Mouse (Mus musculus) lung, postnatal 14 days (tissue): ENCODE measurements at regions not wholly inside any gene's neighbourhood (a gene's known extent, or its start where the extent isn't known, plus 50 kb on each side); places are given as distances from the start of the nearest gene placed in this dataset.

Experiments used
- DNase-seq: peaks from one replicate; pipeline ENCODE4 v3.0.0; 2021

DNA sequence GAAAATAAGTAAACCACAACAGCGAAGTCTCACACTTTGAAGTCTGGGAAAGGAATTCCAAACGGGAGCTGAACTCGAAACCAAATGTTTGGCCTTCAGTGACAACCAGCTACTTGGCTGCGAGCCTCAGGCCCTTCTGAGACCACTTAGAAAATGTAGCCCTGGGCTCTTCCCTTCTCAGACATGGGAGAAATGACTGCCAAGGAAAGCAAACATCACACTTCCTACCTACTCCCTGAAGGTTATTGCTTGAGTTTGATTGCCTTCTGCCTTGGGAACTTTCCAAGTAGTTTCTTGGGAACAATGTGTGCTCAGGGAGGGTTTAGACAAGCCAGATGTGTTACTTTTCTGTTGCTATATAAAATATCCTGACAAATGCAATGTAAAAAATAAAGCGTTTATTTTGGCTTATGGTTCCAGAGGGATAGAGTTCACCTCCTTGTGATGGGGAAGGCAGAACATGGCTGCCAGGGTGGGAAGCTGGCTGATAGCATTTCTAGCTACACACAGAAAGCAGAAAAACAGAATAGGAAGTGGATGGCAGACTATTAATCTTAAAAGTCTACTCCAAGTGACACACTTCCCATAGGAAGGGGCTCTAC lies 194.8 kb upstream of the Rack1 start:
- DNase-seq = peak; percentile 63

GRCm38 (mm10) chr11:48601096-48601495 lies 199.0 kb upstream of the Rack1 start:
- DNase-seq = no peak

DNA sequence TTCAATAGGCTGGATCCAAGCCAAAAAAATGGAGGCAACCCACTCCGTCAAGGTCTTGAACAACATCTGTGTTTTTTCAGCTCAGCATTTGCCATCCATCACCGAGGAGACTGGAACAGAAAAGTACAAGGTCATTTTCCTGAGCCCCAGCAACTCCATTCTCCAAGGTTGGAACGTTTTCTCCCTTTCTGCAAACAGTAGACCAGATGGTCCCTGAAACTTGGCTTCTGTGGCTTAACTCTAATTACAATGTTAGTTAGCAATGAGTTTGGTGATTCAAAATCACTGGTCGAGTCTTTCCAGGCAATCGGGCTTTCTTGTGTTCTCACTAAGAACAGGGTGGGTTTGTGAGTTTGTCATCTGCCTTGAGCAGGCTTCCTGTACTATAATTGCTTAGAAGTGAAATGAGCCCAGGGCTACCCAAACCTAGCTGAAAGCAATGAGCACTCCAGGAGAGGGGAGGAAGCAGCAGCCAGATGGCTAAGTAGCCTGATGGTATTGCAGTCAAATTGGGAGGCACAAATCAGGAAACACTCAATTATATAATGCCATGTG lies 200.5 kb upstream of the Rack1 start:
- no peak for DNase-seq

DNA sequence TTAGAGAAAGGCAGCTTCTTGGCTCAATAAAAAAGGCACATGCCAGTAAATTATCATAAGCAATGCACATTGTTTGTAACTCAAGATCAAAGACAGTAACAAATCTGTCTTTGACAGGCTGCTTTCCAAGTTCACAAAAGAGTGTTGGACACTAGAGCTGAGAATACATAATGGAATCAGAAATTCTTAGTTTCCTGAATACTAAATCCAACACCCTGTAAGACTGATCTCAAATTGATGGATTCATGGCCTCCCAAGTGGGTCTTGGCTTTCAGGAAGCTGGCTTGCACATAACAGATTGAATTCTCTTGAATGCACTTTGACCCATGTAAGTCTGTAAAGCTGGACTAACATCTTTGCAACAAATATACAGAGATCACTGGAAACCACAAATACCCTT lies 201.1 kb upstream of the Rack1 start:
- DNase-seq = no peak

GRCm38 (mm10) chr11:48594429-48594828 lies 205.7 kb upstream of the Rack1 start:
- no peak for DNase-seq

DNA sequence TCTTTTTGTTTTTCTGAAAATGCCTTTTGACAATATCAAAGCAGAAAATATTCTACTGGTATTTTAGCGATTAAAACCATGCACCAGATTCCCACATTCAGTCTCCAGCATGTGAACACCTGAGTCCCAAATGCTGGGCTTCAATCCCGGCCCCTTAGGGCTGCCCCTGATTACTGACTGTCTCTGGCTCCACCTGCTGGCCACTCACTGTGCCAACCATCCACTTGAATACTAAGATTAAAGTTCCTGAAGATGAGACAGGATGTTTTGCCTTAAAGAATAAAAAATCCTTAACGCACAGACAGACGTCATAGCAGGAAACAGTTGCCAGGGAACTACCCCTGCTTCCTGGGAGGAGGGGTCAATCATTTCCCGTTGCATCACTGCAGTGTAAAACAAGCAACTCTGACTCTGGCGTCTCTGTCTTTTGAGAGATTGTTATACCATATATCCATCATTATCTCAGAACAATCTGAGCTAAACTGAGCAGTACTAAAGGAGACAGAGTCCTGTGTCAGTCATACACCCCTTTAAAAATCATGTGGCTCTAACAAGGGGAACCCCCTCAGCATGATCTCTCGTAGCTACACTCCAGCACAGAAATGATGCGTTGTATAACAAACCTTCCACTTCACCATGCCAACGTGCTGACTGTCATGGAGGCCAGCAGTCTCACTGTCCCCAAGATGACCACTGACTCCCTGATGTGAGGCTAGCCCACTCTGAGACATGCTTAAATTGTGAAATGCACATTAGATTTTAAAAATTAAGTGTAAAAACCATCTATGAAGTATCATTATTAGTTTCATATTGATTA lies 211.1 kb upstream of the Rack1 start:
- DNase-seq = peak; percentile 82

DNA sequence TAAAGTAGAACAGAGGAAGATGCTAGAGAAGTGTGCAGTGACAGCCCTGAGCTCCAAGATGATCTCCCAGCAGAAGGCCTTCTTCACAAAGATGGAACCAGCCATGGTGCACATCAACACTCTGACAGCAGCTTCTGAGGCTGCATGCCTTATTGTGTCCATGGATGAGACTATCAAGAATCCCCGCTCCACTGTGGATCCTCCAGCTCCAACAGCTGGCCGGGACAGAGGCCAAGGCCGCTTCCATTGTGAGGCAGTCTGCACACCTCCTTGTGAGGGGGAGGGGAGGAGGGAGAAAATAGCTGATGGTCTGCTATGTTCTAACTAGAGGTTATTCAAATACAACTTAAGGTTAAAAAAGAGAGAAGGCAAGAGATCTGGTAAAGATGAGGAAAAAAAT lies 231.4 kb upstream of the Rack1 start:
- peak; percentile 24 for DNase-seq

DNA sequence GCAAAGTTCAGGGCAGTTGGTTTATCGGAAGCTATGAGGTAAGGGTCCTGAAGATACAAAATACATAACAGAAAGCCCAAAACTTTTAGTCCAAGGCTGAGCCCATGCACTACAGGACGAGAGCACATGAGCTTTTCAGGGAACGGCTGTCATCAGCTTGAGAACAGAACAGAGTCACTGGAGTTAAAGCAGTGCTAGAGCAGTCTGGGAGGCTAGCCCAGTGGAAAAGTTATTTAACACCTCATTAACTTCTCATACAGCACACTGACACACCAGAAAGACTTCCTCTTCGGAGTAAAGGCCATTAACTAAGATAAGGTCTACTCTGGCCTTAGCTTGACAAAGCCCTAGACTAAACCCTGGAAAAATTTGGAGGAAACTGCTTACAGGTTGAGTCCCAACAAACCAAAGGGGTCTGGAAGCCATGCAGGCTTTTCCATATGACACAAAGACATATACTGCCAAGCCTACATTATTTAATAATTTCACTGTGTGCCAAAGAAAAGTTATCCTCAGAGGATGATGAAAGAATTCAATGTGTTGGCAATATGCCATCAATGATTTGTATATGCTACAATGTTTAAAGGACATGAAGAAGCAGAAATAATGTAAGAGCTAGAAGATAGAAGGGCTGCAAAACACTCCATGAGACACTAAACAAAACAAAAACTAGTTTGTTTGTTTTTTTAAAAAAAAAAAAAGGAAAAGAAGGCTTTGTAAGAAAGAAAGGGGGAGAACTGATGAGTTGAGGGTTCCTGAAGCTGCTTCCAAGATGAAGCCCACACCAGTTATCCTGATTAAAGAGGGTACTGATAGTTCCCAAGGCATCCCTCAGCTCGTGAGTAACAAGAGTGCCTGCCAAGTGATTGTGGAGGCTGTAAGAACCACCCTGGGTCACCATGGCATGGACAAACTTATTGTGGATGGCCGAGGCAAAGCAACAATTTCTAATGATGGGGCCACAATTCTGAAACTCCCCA lies 232.3 kb upstream of the Rack1 start:
- DNase-seq = peak; percentile 26

DNA sequence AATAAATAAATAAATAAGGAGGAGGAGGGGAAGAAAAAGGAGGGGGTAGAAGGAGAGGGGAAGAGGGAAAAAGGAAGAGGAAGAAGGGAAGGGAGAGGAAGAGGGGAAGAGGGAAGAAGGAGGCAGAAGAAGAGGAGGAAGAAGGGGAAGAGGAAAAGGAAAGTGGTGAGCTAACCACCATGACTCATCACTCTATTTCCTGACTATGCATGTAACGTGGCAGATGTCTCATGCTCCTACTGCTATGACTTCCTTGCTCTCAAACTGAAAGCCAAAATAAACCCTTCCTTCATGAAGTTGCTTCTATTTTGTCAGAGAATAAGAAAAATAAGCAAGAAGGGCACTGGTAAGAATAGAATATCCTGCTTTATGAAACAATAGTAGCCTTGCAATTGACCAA lies 242.1 kb upstream of the Rack1 start:
- DNase-seq = no peak

DNA sequence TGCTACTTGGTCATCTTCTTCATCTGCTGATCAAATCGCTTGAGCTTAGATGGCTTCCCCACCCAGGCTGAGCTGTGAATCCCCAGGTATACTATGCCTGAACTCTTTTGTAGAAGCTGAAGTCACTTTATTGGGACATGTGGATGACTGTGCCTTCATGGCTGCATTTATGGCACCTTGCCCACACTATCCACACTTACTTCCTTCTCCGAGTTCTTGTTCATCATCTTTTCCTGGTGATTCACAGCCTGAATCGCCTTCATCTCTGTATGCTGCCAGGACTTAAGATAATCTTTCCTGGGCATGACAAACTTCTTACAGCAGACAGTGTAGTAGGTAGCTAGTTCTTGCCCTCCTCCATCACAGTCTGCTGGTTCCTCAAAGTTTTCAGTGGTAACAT lies 248.1 kb upstream of the Rack1 start:
- no peak for DNase-seq

DNA sequence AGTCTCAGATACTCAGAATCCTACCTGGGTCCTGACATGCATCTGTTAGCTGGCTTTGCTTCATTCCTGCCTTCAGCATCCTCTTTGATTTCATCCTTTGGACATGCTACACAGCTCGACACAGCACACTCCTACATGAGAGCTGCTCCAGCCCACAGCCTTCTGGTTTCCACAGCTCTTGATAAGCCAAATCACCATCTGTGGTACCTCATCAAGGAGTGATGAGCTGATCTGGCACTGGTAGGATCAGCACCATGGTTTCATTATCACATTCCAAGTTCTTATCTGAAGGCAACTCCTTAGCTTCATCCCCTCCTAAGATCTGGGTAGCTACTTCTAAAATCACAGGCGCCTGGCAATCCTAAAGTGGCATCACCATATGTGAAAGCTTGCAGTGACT lies 248.9 kb upstream of the Rack1 start:
- DNase-seq = no peak

DNA sequence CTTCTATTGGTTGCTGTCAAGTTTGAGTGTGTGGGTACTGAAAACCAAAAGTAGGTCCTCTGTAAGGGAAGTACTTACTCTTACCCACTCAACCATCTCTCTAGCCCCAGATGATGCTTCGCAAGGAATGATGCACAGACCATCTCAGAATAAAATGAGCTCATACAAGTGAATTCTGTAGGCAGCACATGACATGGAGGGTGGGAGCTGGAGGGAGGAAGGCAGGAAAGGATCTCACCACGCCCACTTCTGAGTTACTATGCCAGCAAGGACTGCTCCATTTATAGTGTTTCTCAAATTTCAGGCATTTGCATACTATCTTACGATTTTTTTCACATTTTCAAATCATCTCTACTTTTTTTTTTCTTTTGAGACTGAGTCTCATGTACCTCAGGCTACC lies 273.8 kb upstream of the Rack1 start:
- DNase-seq = no peak

DNA sequence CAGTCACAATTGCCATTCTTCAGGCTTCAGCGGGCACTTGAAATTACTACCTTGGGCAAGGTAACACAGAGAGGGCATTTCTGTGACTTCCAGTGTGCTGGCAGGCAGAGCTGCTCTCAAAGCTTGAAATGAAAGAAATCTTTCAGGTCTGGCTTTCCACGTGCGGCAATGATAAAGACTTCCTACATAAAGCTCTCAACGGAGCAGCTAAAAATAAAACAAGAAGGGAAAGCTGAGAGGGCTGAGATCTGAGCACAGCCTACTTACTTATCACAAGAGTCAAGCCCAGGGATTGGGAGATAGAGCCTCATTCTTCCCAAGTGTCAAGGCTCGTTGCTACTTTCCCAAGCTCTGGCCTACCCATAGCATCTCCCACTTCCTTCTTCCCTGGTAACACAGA lies 274.6 kb upstream of the Rack1 start:
- no peak for DNase-seq

DNA sequence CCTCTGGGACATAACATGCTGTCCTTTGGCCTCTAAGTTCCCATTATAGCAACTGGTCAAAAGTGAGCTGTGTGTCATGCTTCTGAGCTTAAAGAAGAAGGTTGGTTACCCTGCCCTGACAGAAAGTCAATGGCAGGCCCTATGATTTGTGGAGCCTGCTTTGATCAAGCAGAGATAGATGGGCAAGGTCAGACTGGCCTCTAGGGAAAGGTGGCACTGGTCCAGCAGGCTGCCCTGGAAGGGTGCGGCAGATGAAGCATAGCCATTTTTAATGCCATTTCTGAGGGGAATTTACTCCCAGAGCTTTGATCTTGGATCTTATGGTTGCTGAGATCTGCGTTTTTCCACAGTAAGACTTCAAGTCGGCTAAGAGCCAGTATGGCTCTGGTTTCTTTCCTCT lies 293.2 kb upstream of the Rack1 start:
- DNase-seq = no peak

DNA sequence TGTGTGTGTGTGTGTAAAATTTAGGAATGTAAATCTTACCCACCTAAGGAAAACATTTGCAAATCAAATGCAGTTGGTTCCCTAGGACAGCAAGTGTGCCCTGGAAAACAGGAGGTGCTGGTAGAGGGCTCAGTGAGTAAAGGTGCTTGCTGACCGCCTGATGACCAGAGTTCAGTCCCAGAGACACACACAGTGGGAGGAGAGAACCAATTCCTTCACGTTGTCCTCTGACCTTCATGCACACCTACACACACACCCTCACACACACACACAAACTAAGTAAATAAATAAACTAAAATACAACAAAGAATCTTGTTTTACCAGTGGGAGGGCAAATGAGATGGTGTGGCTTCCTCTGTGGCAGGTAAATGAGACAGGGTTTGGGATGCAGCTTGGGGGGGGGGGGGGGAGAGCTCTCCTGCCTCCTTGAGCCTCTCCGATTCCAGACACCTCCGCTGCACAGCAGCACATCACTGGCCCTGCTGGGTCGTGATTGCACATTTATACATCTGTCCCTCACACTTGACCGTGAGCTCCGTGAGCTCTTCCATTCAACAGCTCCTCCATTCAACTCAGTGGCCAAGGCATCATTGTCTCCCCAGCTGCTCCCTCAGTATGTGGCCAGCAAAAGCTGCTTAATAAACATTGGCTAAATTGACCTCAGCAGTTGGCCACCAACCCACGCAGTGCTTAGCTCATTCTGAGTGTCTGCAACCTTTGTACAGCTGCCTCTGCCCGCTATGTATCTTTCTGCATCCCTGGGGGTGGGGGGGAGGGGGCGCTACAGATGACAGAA lies 297.9 kb upstream of the Rack1 start:
- DNase-seq = no peak

- no peak for DNase-seq
Measured at GRCm38 (mm10) chr11:48499057-48499456, 301.1 kb upstream of the Rack1 start.

GRCm38 (mm10) chr11:48488308-48488707 lies 311.8 kb upstream of the Rack1 start:
- DNase-seq = no peak

- DNase-seq = no peak
Measured at GRCm38 (mm10) chr11:48464036-48464435, 336.1 kb upstream of the Rack1 start.

DNA sequence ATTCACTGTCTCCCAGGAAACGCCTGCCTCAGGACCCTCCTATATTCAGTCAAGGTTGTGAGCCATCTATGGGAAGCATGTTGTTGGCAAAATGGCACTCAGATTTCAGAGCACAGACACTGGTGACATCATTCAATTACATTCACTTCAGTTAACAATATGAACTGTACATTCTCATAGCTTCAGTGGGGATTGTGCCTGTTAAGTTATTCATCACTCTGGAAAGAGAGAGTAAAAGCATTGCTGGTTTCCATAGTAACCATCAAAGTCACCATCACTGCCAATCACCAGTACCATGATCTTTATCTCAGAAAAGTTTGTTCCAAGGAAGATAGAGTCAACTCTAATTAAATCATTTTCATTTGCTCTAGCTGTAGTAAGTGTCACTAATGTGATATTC lies 350.2 kb upstream of the Rack1 start:
- no peak for DNase-seq

- no peak for DNase-seq
Measured at GRCm38 (mm10) chr11:48442534-48443254, 357.4 kb upstream of the Rack1 start.

- no peak for DNase-seq
Measured at GRCm38 (mm10) chr11:48436712-48437111, 363.4 kb upstream of the Rack1 start.

DNA sequence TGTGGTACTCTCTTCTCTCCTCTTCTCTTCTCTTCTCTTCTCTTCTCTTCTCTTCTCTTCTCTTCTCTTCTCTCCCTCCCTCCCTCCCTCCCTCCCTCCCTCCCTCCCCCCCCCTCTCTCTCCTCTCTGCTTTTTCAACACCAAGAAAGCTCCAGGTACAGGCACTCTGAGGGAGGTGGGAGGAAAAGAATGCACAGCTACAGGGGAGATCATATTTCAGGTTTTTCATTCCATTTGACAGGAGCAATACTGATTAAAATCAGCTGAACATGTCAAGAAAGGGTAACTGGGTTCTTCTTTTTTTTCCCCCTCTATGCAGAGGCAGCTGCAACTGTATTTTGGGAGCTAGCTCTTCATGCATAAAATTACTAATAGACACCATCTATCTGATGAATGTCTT lies 368.8 kb upstream of the Rack1 start:
- DNase-seq = no peak
